10 mouse cellular contexts compared by ENCODE assay signal in genomic region chr2:74763245-74763735, GRCm38 (mm10). TPM values are rescaled to one million over a fixed set of nuclear protein-coding genes. Genes with fewer than 3 reads are reported as not detected.
DNase-seq lines count a peak whose midpoint lies in the region; ATAC-seq and TF ChIP-seq lines count a peak whose summit lies in the region.
"Had no signal": no experiment of that assay in that cellular context is flagged by ENCODE, and none has a peak within 500 bp of the region (broad histone marks: within the 10 kb centered on the region; RNA-seq: fewer than 3 reads in every experiment).

No protein-coding gene starts in this region.

- DNase-seq in kidney, adult 2 months = no peak
- no peak for DNase-seq in kidney, postnatal 4 days
- no peak for DNase-seq in hindbrain, postnatal 0 days (ENCODE audit: low spot score)
- no peak for DNase-seq in frontal cortex, postnatal 14 days (ENCODE audit: low spot score in 2 of 2)
- DNase-seq in left cerebral cortex, postnatal 14 days (ENCODE audit: low spot score in 2 of 2) = no peak

- no peak overlapping the region for H3K27ac ChIP-seq in kidney, adult 2 months (ENCODE audit: insufficient read depth, low read depth, low read length)
- no peak overlapping the region for H3K27ac ChIP-seq in embryonic facial prominence, embryonic 12.5 days
- no peak overlapping the region for H3K27ac ChIP-seq in hindbrain, postnatal 0 days
- no peak overlapping the region for H3K27ac ChIP-seq in midbrain, embryonic 16.5 days (ENCODE audit: low read length)

- H3K27me3 ChIP-seq in kidney, adult 2 months (replicated peaks; ENCODE audit: control insufficient read depth, insufficient read depth, low read length) = peaks cover 5% of the 10 kb centered on the region; the same call in 1 of the 2 replicates
- H3K27me3 ChIP-seq in embryonic facial prominence, embryonic 12.5 days = peaks cover 81% of the 10 kb centered on the region
- peaks cover 58% of the 10 kb centered on the region for H3K27me3 ChIP-seq in hindbrain, postnatal 0 days (ENCODE audit: insufficient read depth, low read length)
- peaks cover 75% of the 10 kb centered on the region for H3K27me3 ChIP-seq in midbrain, embryonic 16.5 days (ENCODE audit: control insufficient read depth, insufficient read depth, low read depth, low read length)

- H3K9me3 ChIP-seq in embryonic facial prominence, embryonic 12.5 days = no peaks in the 10 kb centered on the region
- H3K9me3 ChIP-seq in hindbrain, postnatal 0 days (ENCODE audit: low read length) = no peaks in the 10 kb centered on the region
- H3K9me3 ChIP-seq in midbrain, embryonic 16.5 days (replicated peaks; ENCODE audit: control insufficient read depth, low read length, poor library complexity, severe bottlenecking) = no peaks in the 10 kb centered on the region

- H3K9ac ChIP-seq in embryonic facial prominence, embryonic 12.5 days = peak overlapping the region; percentile 28
- no peak overlapping the region for H3K9ac ChIP-seq in hindbrain, postnatal 0 days (replicated peaks; ENCODE audit: low read length)
- H3K9ac ChIP-seq in midbrain, embryonic 16.5 days (ENCODE audit: low read depth, low read length) = peak overlapping the region; percentile 10; the same call in 1 of the 2 replicates

- under 1% methylated on average over 53 of the region's 53 CpGs for WGBS in kidney, adult 2 months
- WGBS in embryonic facial prominence, embryonic 12.5 days = 2% methylated on average over 51 of the region's 53 CpGs
- under 1% methylated on average over 42 of the region's 53 CpGs for WGBS in hindbrain, postnatal 0 days
- WGBS in midbrain, embryonic 16.5 days = 1% methylated on average over 42 of the region's 53 CpGs

- no peak for TF ChIP-seq POLR2A in kidney, adult 2 months (IDR thresholded peaks at IDR 0.05; ENCODE audit: low read depth, low read length)

- H3K4me1 ChIP-seq in kidney, adult 2 months (ENCODE audit: control insufficient read depth, insufficient read depth, low read length) = no peaks in the 10 kb centered on the region
- peaks cover 15% of the 10 kb centered on the region for H3K4me1 ChIP-seq in embryonic facial prominence, embryonic 12.5 days
- 0 out of 2 replicates have a peak, but pooled peaks cover 4% of the 10 kb centered on the region for H3K4me1 ChIP-seq in hindbrain, postnatal 0 days (ENCODE audit: insufficient read depth, low read length)
- peaks cover 14% of the 10 kb centered on the region for H3K4me1 ChIP-seq in midbrain, embryonic 16.5 days (ENCODE audit: control insufficient read depth, insufficient read depth, low read length)

- H3K4me2 ChIP-seq in embryonic facial prominence, embryonic 12.5 days (replicated peaks) = peak overlapping the region; percentile 91
- peak overlapping the region; percentile 75 for H3K4me2 ChIP-seq in hindbrain, postnatal 0 days (ENCODE audit: low read depth, low read length)
- peak overlapping the region; percentile 82 for H3K4me2 ChIP-seq in midbrain, embryonic 16.5 days (ENCODE audit: low read length)

- no peaks in the 10 kb centered on the region for H3K36me3 ChIP-seq in kidney, adult 2 months (ENCODE audit: control insufficient read depth, insufficient read depth, low read length)
- H3K36me3 ChIP-seq in embryonic facial prominence, embryonic 12.5 days = no peaks in the 10 kb centered on the region
- no peaks in the 10 kb centered on the region for H3K36me3 ChIP-seq in hindbrain, postnatal 0 days (ENCODE audit: insufficient read depth, low read length)
- no peaks in the 10 kb centered on the region for H3K36me3 ChIP-seq in midbrain, embryonic 16.5 days (ENCODE audit: control insufficient read depth, insufficient read depth, low read length)

- H3K4me3 ChIP-seq in kidney, adult 2 months (ENCODE audit: insufficient read depth, low read depth, low read length) = peak overlapping the region; percentile 53
- peak overlapping the region; percentile 47 for H3K4me3 ChIP-seq in embryonic facial prominence, embryonic 12.5 days
- H3K4me3 ChIP-seq in hindbrain, postnatal 0 days (ENCODE audit: low read length) = peak overlapping the region; percentile 48
- peak overlapping the region; percentile 44 for H3K4me3 ChIP-seq in midbrain, embryonic 16.5 days (ENCODE audit: low read depth, low read length)

- intact Hi-C loops in left cerebral cortex, postnatal 14 days (cut with DNase I) = no loop called here

- peak; percentile 22; the same call in 1 of the 2 replicates for ATAC-seq in embryonic facial prominence, embryonic 12.5 days (ENCODE audit: insufficient number of reproducible peaks, insufficient read depth, low FRiP score, low TSS enrichment)
- peak; percentile 38; the same call in 1 of the 2 replicates for ATAC-seq in hindbrain, postnatal 0 days
- ATAC-seq in midbrain, embryonic 16.5 days = no peak
- no peak for ATAC-seq in frontal cortex, adult (ENCODE audit: low TSS enrichment)

- no peak for TF ChIP-seq CTCF in kidney, adult 2 months (conservative IDR thresholded peaks at IDR 0.05; ENCODE audit: insufficient read depth, insufficient read length, low read depth, low read length)
- TF ChIP-seq CTCF in hindbrain, postnatal 0 days (IDR thresholded peaks at IDR 0.05; ENCODE audit: low read depth) = no peak

RNA-seq across cellular contexts. Expression of gene Hoxd1, which starts 0.5 kb away (rescaled TPM):
- polyA plus RNA-seq in kidney, adult 2 months (2012; rRNA removed) = 0.04 and 0.08 TPM in 2 replicates
- 11.8 and 11.9 TPM in 2 replicates for polyA plus RNA-seq in embryonic facial prominence, embryonic 12.5 days (2016; fragmentation: Nextera tagmentation; extraction: Ambion mirVana)
- total RNA-seq in hindbrain, postnatal 0 days (2014; rRNA removed) = 0.26 and 1.7 TPM in 2 replicates
- 0.43 and 0.46 TPM in 2 replicates for polyA plus RNA-seq in hindbrain, postnatal 0 days (2015; fragmentation: Nextera tagmentation; extraction: Ambion mirVana)
- 0.11 TPM in 1 of 2 replicates, not detected in the other for polyA plus RNA-seq in midbrain, embryonic 16.5 days (2015; fragmentation: Nextera tagmentation; extraction: Ambion mirVana)
- not detected for total RNA-seq in left cerebral cortex, postnatal 14 days (2021)
- total RNA-seq: liver, adult 2 months; MEL had no signal
- polyA plus RNA-seq: liver, adult 2 months had no signal

RNA-seq across cellular contexts. Expression of gene Gm28230, which starts 36.8 kb away (rescaled TPM):
- polyA plus RNA-seq in kidney, adult 2 months (2012; rRNA removed) = 5.5 and 7.8 TPM in 2 replicates
- 0.13 TPM in 1 of 2 replicates, not detected in the other for polyA plus RNA-seq in embryonic facial prominence, embryonic 12.5 days (2016; fragmentation: Nextera tagmentation; extraction: Ambion mirVana)
- total RNA-seq in hindbrain, postnatal 0 days (2014; rRNA removed) = 1.3 and 3.5 TPM in 2 replicates
- polyA plus RNA-seq in hindbrain, postnatal 0 days (2015; fragmentation: Nextera tagmentation; extraction: Ambion mirVana) = 0.37 and 0.70 TPM in 2 replicates
- not detected in 2 replicates for polyA plus RNA-seq in midbrain, embryonic 16.5 days (2015; fragmentation: Nextera tagmentation; extraction: Ambion mirVana)
- not detected for total RNA-seq in left cerebral cortex, postnatal 14 days (2021)
- total RNA-seq: liver, adult 2 months; MEL had no signal
- polyA plus RNA-seq: liver, adult 2 months had no signal

RNA-seq across cellular contexts. Expression of gene Hoxd4, which starts 51.6 kb away (rescaled TPM):
- 20.3 and 31.4 TPM in 2 replicates for polyA plus RNA-seq in kidney, adult 2 months (2012; rRNA removed)
- 0.14 and 0.25 TPM in 2 replicates for polyA plus RNA-seq in embryonic facial prominence, embryonic 12.5 days (2016; fragmentation: Nextera tagmentation; extraction: Ambion mirVana)
- total RNA-seq in hindbrain, postnatal 0 days (2014; rRNA removed) = 13.9 and 18.1 TPM in 2 replicates
- 1.6 and 1.9 TPM in 2 replicates for polyA plus RNA-seq in hindbrain, postnatal 0 days (2015; fragmentation: Nextera tagmentation; extraction: Ambion mirVana)
- polyA plus RNA-seq in midbrain, embryonic 16.5 days (2015; fragmentation: Nextera tagmentation; extraction: Ambion mirVana) = not detected in 2 replicates
- total RNA-seq in left cerebral cortex, postnatal 14 days (2021) = not detected
- total RNA-seq: MEL had no signal

RNA-seq across cellular contexts. Expression of gene Hoxd3, which starts 51.6 kb away (rescaled TPM):
- polyA plus RNA-seq in kidney, adult 2 months (2012; rRNA removed) = 10.2 and 10.7 TPM in 2 replicates
- polyA plus RNA-seq in embryonic facial prominence, embryonic 12.5 days (2016; fragmentation: Nextera tagmentation; extraction: Ambion mirVana) = 1.5 and 2.4 TPM in 2 replicates
- 31.3 and 36.8 TPM in 2 replicates for total RNA-seq in hindbrain, postnatal 0 days (2014; rRNA removed)
- polyA plus RNA-seq in hindbrain, postnatal 0 days (2015; fragmentation: Nextera tagmentation; extraction: Ambion mirVana) = 25.2 and 26.3 TPM in 2 replicates
- polyA plus RNA-seq in midbrain, embryonic 16.5 days (2015; fragmentation: Nextera tagmentation; extraction: Ambion mirVana) = 0.17 TPM in 1 of 2 replicates, not detected in the other
- total RNA-seq in left cerebral cortex, postnatal 14 days (2021) = not detected
- total RNA-seq: liver, adult 2 months; MEL had no signal
- polyA plus RNA-seq: liver, adult 2 months had no signal

RNA-seq across cellular contexts. Expression of gene Hoxd8, which starts 58.9 kb away (rescaled TPM):
- polyA plus RNA-seq in kidney, adult 2 months (2012; rRNA removed) = 45.8 and 46.2 TPM in 2 replicates
- polyA plus RNA-seq in embryonic facial prominence, embryonic 12.5 days (2016; fragmentation: Nextera tagmentation; extraction: Ambion mirVana) = 1.6 and 2.6 TPM in 2 replicates
- 0.37 and 9.2 TPM in 2 replicates for total RNA-seq in hindbrain, postnatal 0 days (2014; rRNA removed)
- polyA plus RNA-seq in hindbrain, postnatal 0 days (2015; fragmentation: Nextera tagmentation; extraction: Ambion mirVana) = 0.21 TPM in 1 of 2 replicates, not detected in the other
- not detected in 2 replicates for polyA plus RNA-seq in midbrain, embryonic 16.5 days (2015; fragmentation: Nextera tagmentation; extraction: Ambion mirVana)
- total RNA-seq in left cerebral cortex, postnatal 14 days (2021) = not detected
- total RNA-seq: liver, adult 2 months had no signal

Comparison
In these comparisons a context has a peak if more than half of its experiments do, and no peak if none do; other contexts are left out.
1. ATAC-seq: peak in embryonic facial prominence, embryonic 12.5 days (single experiment) and hindbrain, postnatal 0 days (single experiment); none in midbrain, embryonic 16.5 days (single experiment) and frontal cortex, adult (single experiment).
2. Peak in every context shown above with its lines, with median percentiles within 50 percentile points of each other: H3K4me3 ChIP-seq and H3K4me2 ChIP-seq.